Mouse (Mus musculus): ENCODE measurements around the gene Smarcc1. TPM values are rescaled to one million over a fixed set of nuclear protein-coding genes. Genes with fewer than 3 reads are reported as not detected.

The Smarcc1 gene
- polyA plus RNA-seq, 1 experiment from 2014 or later: 112 TPM

DNA sequence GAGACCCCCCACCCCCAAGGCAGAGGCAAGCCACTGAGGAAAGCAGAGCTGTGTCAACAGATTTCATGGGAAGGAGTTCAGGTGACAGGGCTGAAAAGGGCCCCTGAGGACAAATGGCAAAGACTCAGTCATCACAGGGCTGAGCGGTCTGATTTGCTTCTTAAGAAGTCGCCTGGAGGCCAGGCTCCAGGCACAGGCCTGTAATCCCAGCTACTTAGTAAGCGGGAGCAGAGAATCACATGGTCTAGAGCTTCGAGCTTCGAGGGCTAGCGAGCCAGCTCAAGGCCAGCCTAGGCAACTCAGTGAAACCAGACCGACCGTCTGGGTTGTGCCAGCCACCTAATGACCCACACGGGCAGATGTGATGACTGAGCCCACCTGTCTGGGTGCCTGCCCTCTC, 147.5 kb downstream of the Smarcc1 start:
- Histone ChIP-seq H3K27ac (ENCODE audit: low read depth, low read length) (no peak overlapping the region), H3K9ac (ENCODE audit: low read depth, low read length) (no peak overlapping the region), H3K4me3 (ENCODE audit: low read depth, low read length) (no peak overlapping the region), H3K36me3 (ENCODE audit: control insufficient read depth, insufficient read depth, low read length) (no peaks in the 10 kb centered on the region), H3K4me2 (no peak overlapping the region), H3K27me3 (ENCODE audit: control insufficient read depth, insufficient read depth, low read length) (no peaks in the 10 kb centered on the region), H3K9me3 (replicated peaks; ENCODE audit: control insufficient read depth, low read length) (no peaks in the 10 kb centered on the region; the same call in 1 of the 2 replicates), H3K4me1 (ENCODE audit: control insufficient read depth, insufficient read depth, low read length) (no peaks in the 10 kb centered on the region)
- WGBS (ENCODE audit: insufficient replicate concordance): 76% methylated on average over 9 of the region's 9 CpGs
- no peak for ATAC-seq (replicated peaks; ENCODE audit: insufficient number of reproducible peaks, low FRiP score, low TSS enrichment)

DNA sequence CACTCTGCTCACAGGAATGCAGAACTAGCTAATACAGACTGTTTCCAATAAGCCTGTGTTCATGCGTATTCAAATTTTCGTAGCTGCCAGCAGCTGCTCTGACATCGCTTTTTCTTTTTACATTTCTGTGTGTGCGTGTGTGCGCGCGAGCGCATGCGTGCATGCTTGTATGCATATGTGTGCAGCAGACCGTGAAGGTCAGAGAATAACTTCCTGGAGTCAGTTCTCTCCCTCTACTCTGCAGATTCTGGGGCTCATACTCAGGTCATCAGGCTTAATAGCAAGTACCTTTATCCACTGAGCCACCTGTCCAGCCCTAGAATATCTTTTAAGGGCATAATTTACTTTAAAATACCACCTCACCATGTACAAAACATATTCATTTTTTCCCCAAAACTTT, 150.9 kb downstream of the Smarcc1 start:
- WGBS (ENCODE audit: insufficient replicate concordance): 89% methylated on average over 10 of the region's 10 CpGs

DNA sequence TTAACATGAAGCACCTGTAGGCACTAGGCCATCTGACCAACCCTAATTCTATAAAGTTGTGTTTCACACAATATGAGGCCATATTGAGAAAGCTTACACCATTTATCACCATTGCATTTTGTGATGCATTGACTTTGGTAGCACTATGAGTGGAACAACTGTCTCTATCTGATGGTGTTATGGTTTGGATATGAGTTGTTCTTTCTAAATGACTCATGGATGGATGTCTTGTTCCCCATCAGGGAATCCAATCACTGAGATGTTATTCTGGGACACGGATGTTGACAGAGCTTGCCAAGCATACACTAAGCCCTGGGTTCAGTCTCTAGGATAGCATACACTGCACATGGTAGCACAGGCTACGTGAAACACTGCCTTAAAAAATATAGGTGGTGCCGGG, 154.8 kb downstream of the Smarcc1 start:
- Histone ChIP-seq H3K27ac (ENCODE audit: low read depth, low read length) (no peak overlapping the region), H3K9ac (ENCODE audit: low read depth, low read length) (no peak overlapping the region), H3K9me3 (replicated peaks; ENCODE audit: control insufficient read depth, low read length) (no peaks in the 10 kb centered on the region), H3K27me3 (ENCODE audit: control insufficient read depth, insufficient read depth, low read length) (no peaks in the 10 kb centered on the region), H3K4me2 (no peak overlapping the region), H3K4me1 (ENCODE audit: control insufficient read depth, insufficient read depth, low read length) (no peaks in the 10 kb centered on the region), H3K4me3 (ENCODE audit: low read depth, low read length) (no peak overlapping the region), H3K36me3 (ENCODE audit: control insufficient read depth, insufficient read depth, low read length) (no peaks in the 10 kb centered on the region)
- ATAC-seq (replicated peaks; ENCODE audit: insufficient number of reproducible peaks, low FRiP score, low TSS enrichment): no peak
- 78% methylated on average over 3 of the region's 3 CpGs for WGBS (ENCODE audit: insufficient replicate concordance)

More for the DNA sequence above, 150.9 kb downstream of the Smarcc1 start:
- Histone ChIP-seq H3K36me3 (ENCODE audit: control insufficient read depth, insufficient read depth, low read length) (no peaks in the 10 kb centered on the region), H3K27me3 (ENCODE audit: control insufficient read depth, insufficient read depth, low read length) (no peaks in the 10 kb centered on the region), H3K4me3 (ENCODE audit: low read depth, low read length) (no peak overlapping the region), H3K27ac (ENCODE audit: low read depth, low read length) (no peak overlapping the region), H3K9ac (ENCODE audit: low read depth, low read length) (no peak overlapping the region), H3K4me1 (ENCODE audit: control insufficient read depth, insufficient read depth, low read length) (no peaks in the 10 kb centered on the region), H3K4me2 (no peak overlapping the region), H3K9me3 (replicated peaks; ENCODE audit: control insufficient read depth, low read length) (no peaks in the 10 kb centered on the region)
- ATAC-seq (replicated peaks; ENCODE audit: insufficient number of reproducible peaks, low FRiP score, low TSS enrichment): no peak

DNA sequence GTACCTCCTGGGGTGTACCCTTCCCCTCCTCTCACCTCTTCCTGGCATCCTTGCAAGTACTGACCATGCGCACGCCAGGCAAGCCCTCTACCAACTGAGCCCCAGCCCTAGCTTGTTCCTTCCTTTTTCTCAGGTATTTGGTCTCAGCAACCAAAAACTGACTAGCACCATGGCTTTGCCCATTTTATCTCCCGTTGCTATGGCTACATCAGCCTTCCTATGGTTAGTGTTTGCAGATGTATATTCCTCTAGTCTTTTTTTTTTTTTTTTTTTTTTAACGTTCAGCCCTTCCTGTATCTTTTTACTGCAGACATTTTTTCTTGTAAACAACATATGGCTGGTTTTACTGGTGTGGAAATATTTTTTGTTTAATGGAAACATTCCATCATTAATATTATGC, 156.0 kb downstream of the Smarcc1 start:
- no peak overlapping the region for H3K4me2 ChIP-seq
- no peaks in the 10 kb centered on the region for H3K4me1 ChIP-seq (ENCODE audit: control insufficient read depth, insufficient read depth, low read length)
- H3K36me3 ChIP-seq (ENCODE audit: control insufficient read depth, insufficient read depth, low read length): no peaks in the 10 kb centered on the region
- no peak for ATAC-seq (replicated peaks; ENCODE audit: insufficient number of reproducible peaks, low FRiP score, low TSS enrichment)
- H3K4me3 ChIP-seq (ENCODE audit: low read depth, low read length): no peak overlapping the region
- no peak overlapping the region for H3K9ac ChIP-seq (ENCODE audit: low read depth, low read length)
- no peaks in the 10 kb centered on the region for H3K27me3 ChIP-seq (ENCODE audit: control insufficient read depth, insufficient read depth, low read length)
- no peaks in the 10 kb centered on the region for H3K9me3 ChIP-seq (replicated peaks; ENCODE audit: control insufficient read depth, low read length)
- WGBS (ENCODE audit: insufficient replicate concordance): 72% methylated on average over 4 of the region's 4 CpGs
- no peak overlapping the region for H3K27ac ChIP-seq (ENCODE audit: low read depth, low read length)

DNA sequence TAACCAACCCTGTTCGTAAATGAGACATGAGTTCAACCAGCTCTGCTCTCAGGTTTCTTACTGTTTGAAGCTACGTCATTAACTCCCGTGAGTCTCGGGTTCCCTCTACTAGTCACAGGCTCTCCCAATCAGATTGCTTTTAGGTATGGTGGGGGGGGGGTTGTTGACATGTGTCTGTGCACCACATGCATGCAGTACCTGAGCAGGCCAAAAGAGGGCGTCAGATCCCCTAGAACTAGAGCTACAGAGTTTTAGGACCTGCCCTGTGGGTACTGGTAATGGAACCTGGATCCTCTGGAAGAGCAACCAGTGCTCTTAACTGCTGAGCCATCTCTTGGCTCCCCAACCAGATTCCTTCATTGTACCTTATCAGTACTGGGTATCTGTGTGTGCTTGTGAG, 158.4 kb downstream of the Smarcc1 start:
- Histone ChIP-seq H3K27me3 (ENCODE audit: control insufficient read depth, insufficient read depth, low read length) (no peaks in the 10 kb centered on the region), H3K4me1 (ENCODE audit: control insufficient read depth, insufficient read depth, low read length) (no peaks in the 10 kb centered on the region), H3K4me3 (ENCODE audit: low read depth, low read length) (no peak overlapping the region), H3K27ac (ENCODE audit: low read depth, low read length) (no peak overlapping the region), H3K4me2 (no peak overlapping the region), H3K36me3 (ENCODE audit: control insufficient read depth, insufficient read depth, low read length) (no peaks in the 10 kb centered on the region), H3K9ac (ENCODE audit: low read depth, low read length) (no peak overlapping the region), H3K9me3 (replicated peaks; ENCODE audit: control insufficient read depth, low read length) (no peaks in the 10 kb centered on the region)
- 73% methylated on average over 5 of the region's 5 CpGs for WGBS (ENCODE audit: insufficient replicate concordance)
- ATAC-seq (replicated peaks; ENCODE audit: insufficient number of reproducible peaks, low FRiP score, low TSS enrichment): no peak

DNA sequence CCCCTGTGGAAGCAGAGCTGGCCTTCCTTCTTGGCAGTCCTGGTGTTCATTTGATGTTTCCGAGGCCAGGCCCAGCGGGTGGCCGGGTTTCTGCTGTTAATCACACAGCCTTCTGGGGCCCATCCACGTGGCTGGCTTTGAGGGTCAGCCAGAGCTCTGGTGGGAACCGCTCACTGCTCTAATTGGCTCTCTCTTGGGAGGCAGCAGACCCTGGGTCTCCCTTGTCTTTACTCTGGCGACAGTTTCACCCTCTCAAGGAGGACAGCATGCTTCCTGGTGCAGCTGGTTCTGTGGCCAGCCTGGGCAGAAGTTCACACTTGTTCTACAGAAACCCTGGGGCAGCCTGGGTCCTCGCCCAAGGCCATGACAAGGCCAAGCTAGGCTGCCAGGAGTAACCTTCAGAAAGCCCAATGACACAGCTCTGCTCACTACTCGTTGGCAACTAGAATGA, 159.9 kb downstream of the Smarcc1 start:
- H3K4me1 ChIP-seq (ENCODE audit: control insufficient read depth, insufficient read depth, low read length): no peaks in the 10 kb centered on the region
- H3K27me3 ChIP-seq (ENCODE audit: control insufficient read depth, insufficient read depth, low read length): no peaks in the 10 kb centered on the region
- H3K9ac ChIP-seq (ENCODE audit: low read depth, low read length): no peak overlapping the region
- no peak for ATAC-seq (replicated peaks; ENCODE audit: insufficient number of reproducible peaks, low FRiP score, low TSS enrichment)
- H3K9me3 ChIP-seq (replicated peaks; ENCODE audit: control insufficient read depth, low read length): no peaks in the 10 kb centered on the region
- WGBS (ENCODE audit: insufficient replicate concordance): 51% methylated on average over 8 of the region's 8 CpGs
- no peak overlapping the region for H3K4me2 ChIP-seq
- no peaks in the 10 kb centered on the region for H3K36me3 ChIP-seq (ENCODE audit: control insufficient read depth, insufficient read depth, low read length)
- H3K4me3 ChIP-seq (ENCODE audit: low read depth, low read length): no peak overlapping the region
- H3K27ac ChIP-seq (ENCODE audit: low read depth, low read length): no peak overlapping the region

DNA sequence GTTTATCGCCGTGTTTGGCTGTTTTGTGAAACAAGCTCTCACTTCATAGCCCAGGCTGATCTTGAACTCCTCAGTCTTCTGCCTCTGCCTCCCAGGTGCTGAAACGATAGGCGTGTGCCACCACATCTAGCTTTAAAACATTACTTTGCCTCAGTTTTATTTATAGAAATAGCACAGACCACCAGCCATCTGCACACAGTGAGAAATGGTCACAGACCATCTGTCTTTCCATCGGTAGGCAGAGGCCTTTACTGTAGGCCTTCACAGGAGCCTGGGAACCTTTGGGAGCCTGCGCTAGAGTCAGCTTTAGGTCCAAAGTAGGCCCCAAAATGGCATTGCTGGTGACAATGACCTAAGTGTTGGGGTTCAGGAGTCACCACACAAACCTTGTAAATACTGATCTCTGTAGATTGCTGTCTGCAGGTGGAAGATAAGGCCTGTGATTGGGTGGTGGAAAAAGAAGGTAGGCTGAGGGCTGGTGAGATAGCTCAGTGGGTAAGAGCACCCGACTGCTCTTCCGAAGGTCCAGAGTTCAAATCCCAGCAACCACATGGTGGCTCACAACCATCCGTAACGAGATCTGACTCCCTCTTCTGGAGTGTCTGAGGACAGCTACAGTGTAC, 166.7 kb downstream of the Smarcc1 start:
- no peak overlapping the region for H3K4me3 ChIP-seq (ENCODE audit: low read depth, low read length)
- no peak for ATAC-seq (replicated peaks; ENCODE audit: insufficient number of reproducible peaks, low FRiP score, low TSS enrichment)
- WGBS (ENCODE audit: insufficient replicate concordance): 92% methylated on average over 8 of the region's 10 CpGs
- H3K4me1 ChIP-seq (ENCODE audit: control insufficient read depth, insufficient read depth, low read length): no peaks in the 10 kb centered on the region
- H3K36me3 ChIP-seq (ENCODE audit: control insufficient read depth, insufficient read depth, low read length): no peaks in the 10 kb centered on the region
- no peaks in the 10 kb centered on the region for H3K27me3 ChIP-seq (ENCODE audit: control insufficient read depth, insufficient read depth, low read length)
- H3K4me2 ChIP-seq: no peak overlapping the region
- no peak overlapping the region for H3K9ac ChIP-seq (ENCODE audit: low read depth, low read length)
- no peak overlapping the region for H3K27ac ChIP-seq (ENCODE audit: low read depth, low read length)
- no peaks in the 10 kb centered on the region for H3K9me3 ChIP-seq (replicated peaks; ENCODE audit: control insufficient read depth, low read length)

DNA sequence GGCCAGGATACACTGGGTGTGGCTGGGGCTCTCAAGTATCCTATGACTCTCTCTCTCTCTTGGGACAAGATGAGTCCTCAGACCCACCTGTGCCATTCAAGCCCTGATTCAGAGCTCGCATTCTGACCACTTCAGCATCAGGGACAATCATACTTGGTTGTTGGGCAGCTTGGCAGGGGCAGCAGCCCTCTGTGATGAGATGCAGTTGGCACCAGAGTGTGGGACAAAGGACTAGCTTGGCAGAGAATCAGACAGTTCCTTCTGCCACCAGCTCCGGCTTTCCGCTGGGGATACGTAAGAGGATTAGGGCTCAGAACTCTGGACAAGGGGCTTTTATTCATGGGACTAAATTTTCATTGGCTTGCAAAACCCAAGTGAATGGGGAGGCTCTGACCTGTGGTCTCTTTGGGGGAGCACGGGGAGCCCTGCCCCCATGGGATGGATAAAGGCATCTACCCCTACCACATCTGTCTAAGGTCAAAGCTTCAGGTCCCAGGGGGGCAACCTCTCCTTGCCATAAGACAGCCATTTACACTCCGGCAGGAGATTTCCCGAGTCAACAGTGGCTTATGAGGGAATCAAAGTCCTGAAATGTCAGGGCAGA, 169.9 kb downstream of the Smarcc1 start:
- no peak overlapping the region for H3K4me3 ChIP-seq (ENCODE audit: low read depth, low read length)
- no peak overlapping the region for H3K4me2 ChIP-seq
- WGBS (ENCODE audit: insufficient replicate concordance): 81% methylated on average over 7 of the region's 7 CpGs
- H3K36me3 ChIP-seq (ENCODE audit: control insufficient read depth, insufficient read depth, low read length): no peaks in the 10 kb centered on the region
- H3K27me3 ChIP-seq (ENCODE audit: control insufficient read depth, insufficient read depth, low read length): no peaks in the 10 kb centered on the region
- H3K9me3 ChIP-seq (replicated peaks; ENCODE audit: control insufficient read depth, low read length): no peaks in the 10 kb centered on the region
- H3K4me1 ChIP-seq (ENCODE audit: control insufficient read depth, insufficient read depth, low read length): no peaks in the 10 kb centered on the region
- no peak overlapping the region for H3K9ac ChIP-seq (ENCODE audit: low read depth, low read length)
- no peak overlapping the region for H3K27ac ChIP-seq (ENCODE audit: low read depth, low read length)
- no peak for ATAC-seq (replicated peaks; ENCODE audit: insufficient number of reproducible peaks, low FRiP score, low TSS enrichment)
